Mouse (Mus musculus) gastrocnemius, adult 8-10 months (tissue): ENCODE data around the gene Perp. TPM values are rescaled to one million over a fixed set of nuclear protein-coding genes. Genes with fewer than 3 reads are reported as not detected.

Source experiments
- DNase-seq, 2 experiments: peaks; one replicate each; pipeline ENCODE4 v3.0.0; 2022; ENCODE audit warnings: low spot score in 2 of 2
- total RNA-seq, 4 experiments: library from RNA; stranded (reverse); gene quantifications; 2 replicates each; pipeline ENCODE4 v1.2.4; 2022

Gene Perp
- total RNA-seq: 1 to 10 TPM; 1.1 to 2.6 (median 1.5) TPM

GRCm38 (mm10) chr10:18844441-18845286, at the start of gene Perp:
Perp (plus strand) TSS chr10:18845020.
- DNase-seq: peak in 1 of 2 experiments; percentile 8

- DNase-seq: no peak
Observed at GRCm38 (mm10) chr10:18811751-18812150, 33.1 kb upstream of the Perp start.

- no peak for DNase-seq
Observed at GRCm38 (mm10) chr10:18816560-18816959, 28.3 kb upstream of the Perp start.

- DNase-seq: no peak
Observed at GRCm38 (mm10) chr10:18825143-18825542, 19.7 kb upstream of the Perp start.

DNA sequence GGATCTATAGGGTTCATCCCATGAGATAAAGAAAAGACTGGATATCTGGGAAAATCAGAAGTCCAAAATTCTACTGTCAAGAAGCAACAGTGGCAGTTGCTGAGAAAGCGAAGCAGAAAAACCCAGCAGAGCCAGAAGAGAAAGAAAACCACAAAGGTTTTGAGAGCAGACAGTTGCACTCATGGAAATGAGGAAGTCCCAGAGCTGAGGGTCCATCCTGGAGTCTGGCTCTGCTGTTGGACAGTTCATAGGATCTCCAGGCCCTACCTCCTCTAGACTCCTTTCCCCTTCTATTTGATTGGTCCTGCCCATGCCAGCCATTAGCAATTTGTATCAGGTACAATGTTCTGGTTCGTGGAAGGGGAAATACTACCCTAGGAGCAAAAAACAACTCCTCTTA, 18.7 kb upstream of the Perp start:
- no peak for DNase-seq

GRCm38 (mm10) chr10:18827936-18828335, 16.9 kb upstream of the Perp start:
- DNase-seq: no peak

DNA sequence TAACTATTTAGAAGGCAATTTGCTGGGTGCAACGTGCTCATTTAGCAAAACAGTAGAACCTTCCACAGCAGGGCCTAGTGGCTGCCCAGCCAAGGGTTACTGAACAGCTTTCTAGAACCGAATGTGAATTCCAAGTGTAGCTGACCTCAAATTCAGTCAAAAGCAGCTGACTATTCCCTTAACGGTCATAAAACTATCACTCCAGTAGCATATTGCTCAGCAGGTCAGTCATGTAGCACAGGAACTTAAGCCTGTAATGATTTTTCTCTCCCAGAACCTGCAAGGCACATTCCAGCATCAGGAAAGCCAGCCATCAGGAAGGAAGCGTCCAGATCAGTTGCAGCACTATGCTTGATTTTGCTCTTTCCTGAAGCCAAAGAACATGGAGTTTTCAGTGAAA, 14.5 kb upstream of the Perp start:
- DNase-seq: no peak

GRCm38 (mm10) chr10:18831823-18832222, 13.0 kb upstream of the Perp start:
- DNase-seq: no peak

- DNase-seq: no peak
Observed at GRCm38 (mm10) chr10:18834389-18834788, 10.4 kb upstream of the Perp start.

GRCm38 (mm10) chr10:18835684-18836479, 8.9 kb upstream of the Perp start:
- DNase-seq: no peak

- DNase-seq: no peak
Observed at GRCm38 (mm10) chr10:18839530-18839929, 5.3 kb upstream of the Perp start.

GRCm38 (mm10) chr10:18840736-18841135, 4.1 kb upstream of the Perp start:
- no peak for DNase-seq

GRCm38 (mm10) chr10:18845287-18845662, 455 bp downstream of the Perp start:
- no peak for DNase-seq

DNA sequence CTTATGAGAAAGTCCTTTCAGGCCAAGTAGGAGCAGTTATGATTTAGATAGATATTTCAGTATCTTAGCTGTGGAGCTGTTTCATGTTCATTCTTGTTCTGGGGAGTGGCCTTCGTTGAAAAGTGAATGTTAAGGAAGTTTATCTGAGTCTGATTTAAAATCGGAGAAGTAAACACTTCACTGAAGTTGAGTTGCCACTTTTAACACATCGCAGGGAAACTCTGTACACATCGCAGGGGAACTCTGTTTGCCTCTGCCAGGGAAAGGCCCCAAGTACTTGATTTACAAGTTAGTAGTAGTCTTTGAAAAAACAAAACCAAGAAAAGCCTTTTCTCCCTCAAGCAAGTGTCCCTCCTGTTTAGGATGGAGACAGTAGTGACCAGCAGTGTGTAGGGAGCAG, 891 bp downstream of the Perp start:
- DNase-seq: no peak

GRCm38 (mm10) chr10:18846474-18847264, 1.8 kb downstream of the Perp start:
- no peak for DNase-seq

DNA sequence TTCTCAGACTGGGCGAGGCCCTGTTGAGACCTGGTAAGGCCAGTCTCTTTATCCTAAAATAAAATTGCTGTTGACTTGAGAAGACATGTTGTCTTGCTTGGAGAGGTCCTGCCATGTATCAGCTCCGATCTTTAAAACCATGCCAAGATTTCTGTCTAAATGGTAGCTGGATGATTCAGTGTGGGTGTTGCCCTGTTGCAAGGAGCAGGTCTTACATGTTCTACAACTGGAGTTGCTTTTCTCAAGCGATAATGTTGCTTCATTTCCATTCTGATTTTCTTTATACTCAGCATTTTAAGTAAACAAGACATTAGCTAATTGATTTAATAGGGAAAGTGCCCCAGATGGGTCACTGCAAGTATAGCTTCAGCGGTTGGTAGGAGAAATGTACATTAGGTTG, 5.4 kb downstream of the Perp start:
- DNase-seq: no peak

- DNase-seq: no peak
Observed at GRCm38 (mm10) chr10:18853417-18853816, 8.6 kb downstream of the Perp start.

DNA sequence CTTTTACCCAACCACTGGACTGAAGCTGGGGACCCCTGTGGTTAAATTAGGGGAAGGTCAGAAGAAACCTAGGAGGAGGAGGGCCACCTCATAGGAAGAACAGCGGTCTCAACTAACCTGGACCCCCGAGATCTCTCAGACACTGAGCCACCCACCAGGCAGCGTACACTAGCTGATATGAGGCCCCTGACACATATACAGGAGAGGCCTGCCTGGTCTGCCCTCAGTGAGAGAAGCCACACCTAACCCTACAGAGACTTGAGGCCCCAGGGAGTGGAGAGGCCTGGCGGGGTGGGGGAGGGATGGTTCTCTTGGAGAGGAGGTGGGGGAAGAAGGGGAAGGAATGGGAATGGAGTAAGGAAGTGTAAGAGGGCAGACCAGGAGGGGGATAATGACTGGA, 12.4 kb downstream of the Perp start:
- DNase-seq: no peak

DNA sequence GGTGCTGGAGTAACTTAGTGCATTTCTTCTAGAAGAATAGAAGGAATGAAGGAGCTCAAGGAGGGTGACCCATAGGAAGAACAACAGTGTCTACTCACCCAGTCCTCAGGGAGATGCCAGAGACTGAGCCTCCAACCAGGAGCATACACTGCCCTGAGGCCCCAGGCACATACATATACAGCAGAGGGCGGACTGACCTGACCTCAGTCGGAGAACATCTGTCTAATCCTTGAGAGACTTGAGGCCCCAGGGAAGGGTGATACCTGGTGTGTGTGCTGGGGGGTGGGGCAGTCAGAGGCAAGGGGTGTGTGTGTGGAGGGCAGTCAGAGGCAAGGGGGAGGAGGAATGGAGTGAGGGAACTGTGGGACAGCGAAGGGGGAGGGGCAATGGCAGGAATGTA, 14.8 kb downstream of the Perp start:
- no peak for DNase-seq

GRCm38 (mm10) chr10:18860119-18860824, 15.5 kb downstream of the Perp start:
- no peak for DNase-seq

GRCm38 (mm10) chr10:18860831-18861230, 16.0 kb downstream of the Perp start:
- DNase-seq: no peak
